Mouse (Mus musculus): ENCODE results near the gene Mapk8.

GRCm38 (mm10) chr14:33398065-33398860, 48.7 kb downstream of the Mapk8 start:
- no peak for TF ChIP-seq CTCF (IDR thresholded peaks at IDR 0.05; ENCODE audit: extremely low read depth, insufficient read depth, insufficient read length, insufficient replicate concordance)
- TF ChIP-seq POLR2A (IDR thresholded peaks at IDR 0.05; ENCODE audit: low read depth, low read length) = no peak

All from spleen, adult 2 months (tissue).